Mouse (Mus musculus): ENCODE results near the gene Scrn2.

GRCm38 (mm10) chr11:97033781-97034180, 4.0 kb downstream of the Scrn2 start:
- TF ChIP-seq CTCF (conservative IDR thresholded peaks at IDR 0.05; ENCODE audit: low read length) (no peak), POU5F1 (IDR thresholded peaks at IDR 0.05; ENCODE audit: borderline replicate concordance, low read length) (no peak), NANOG (IDR thresholded peaks at IDR 0.05; ENCODE audit: borderline replicate concordance, low read length) (no peak)
